Mouse (Mus musculus) kidney, embryonic 15.5 days (tissue): ENCODE measurements around the gene Eif2d. TPM values are rescaled to one million over a fixed set of nuclear protein-coding genes. Genes with fewer than 3 reads are reported as not detected.

ENCODE experiments used
- ATAC-seq: fragments of 200-750 bp; cut with Nextera tagmentation; replicated peaks from 2 replicates; pipeline ENCODE4 v1.8.0; 2017; ENCODE audit warnings: moderate TSS enrichment; ENCODE audit not compliant: low FRiP score
- H3K27ac ChIP-seq: fragments of 300-500 bp; sonication (generic); 2 replicates; pipeline ENCODE4 v1.5.1; 2015; ENCODE audit warnings: mild to moderate bottlenecking, inconsistent platforms
- H3K27me3 ChIP-seq: fragments of 300-500 bp; sonication (generic); 2 replicates; pipeline ENCODE4 v1.6.1; 2015; ENCODE audit warnings: inconsistent platforms
- H3K36me3 ChIP-seq: fragments of 300-500 bp; sonication (generic); 2 replicates; pipeline ENCODE4 v1.6.1; 2015; ENCODE audit warnings: inconsistent platforms
- H3K4me1 ChIP-seq: fragments of 300-500 bp; sonication (generic); 2 replicates; pipeline ENCODE4 v1.6.1; 2015; ENCODE audit warnings: inconsistent platforms
- H3K4me2 ChIP-seq: fragments of 300-500 bp; sonication (generic); 2 replicates; pipeline ENCODE4 v1.6.1; 2015; ENCODE audit warnings: moderate library complexity, mild to moderate bottlenecking, inconsistent platforms
- H3K4me3 ChIP-seq: fragments of 300-500 bp; sonication (generic); replicated peaks from 2 replicates; pipeline ENCODE4 v1.5.1; 2015; ENCODE audit warnings: mild to moderate bottlenecking, inconsistent platforms
- H3K9ac ChIP-seq: fragments of 300-500 bp; sonication (generic); 2 replicates; pipeline ENCODE4 v1.6.1; 2015; ENCODE audit warnings: mild to moderate bottlenecking, inconsistent platforms
- H3K9me3 ChIP-seq: fragments of 300-500 bp; sonication (generic); replicated peaks from 2 replicates; pipeline ENCODE4 v1.6.1; 2016; ENCODE audit warnings: inconsistent platforms
- WGBS: fragments of 180-500 bp; shearing (Covaris S2); methylation state at CpG from one replicate; pipeline ENCODE4 v1.1.7; 2015; ENCODE audit warnings: mixed read lengths; 5-methylcytosine and 5-hydroxymethylcytosine counted together
- polyA plus RNA-seq: library from polyadenylated mRNA; unstranded; fragments of >200 nt; fragmentation: Nextera tagmentation; extraction: Ambion mirVana; gene quantifications from 2 replicates; pipeline ENCODE4 v1.2.1, GENCODE M21; 2015

The Eif2d gene
- polyA plus RNA-seq, 1 experiment from 2014 or later: 68.2 TPM

DNA sequence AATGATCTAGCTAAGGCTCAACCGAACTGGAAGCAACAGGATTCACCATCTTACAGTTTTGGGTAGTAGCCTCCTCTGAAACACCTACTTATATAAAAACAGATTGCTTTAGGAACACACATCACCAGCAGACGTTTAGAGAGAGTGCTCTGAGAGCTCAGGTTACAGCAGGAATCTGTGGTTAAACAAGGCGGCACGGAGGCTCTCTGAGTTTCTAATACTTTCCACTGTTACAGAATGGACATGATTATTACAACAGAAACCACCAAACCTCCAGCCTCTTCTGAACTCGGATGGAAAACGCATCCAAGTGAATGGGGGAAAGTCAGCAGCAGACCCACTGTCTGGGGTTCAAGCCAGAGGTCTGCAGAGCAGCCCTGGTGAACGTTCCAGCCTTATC, 83.1 kb downstream of the Eif2d start:
- Histone ChIP-seq H3K4me1 (peaks cover 22% of the 10 kb centered on the region), H3K9me3 (no peaks in the 10 kb centered on the region), H3K36me3 (no peaks in the 10 kb centered on the region), H3K9ac (no peak overlapping the region), H3K27me3 (peaks cover 18% of the 10 kb centered on the region), H3K4me3 (no peak overlapping the region), H3K27ac (no peak overlapping the region), H3K4me2 (no peak overlapping the region)
- ATAC-seq: no peak
- 53% methylated on average over 7 of the region's 7 CpGs for WGBS

Other genes starting within 250 kb of the Eif2d start
- not detected in 2 replicates for gene Il20, start 241.7 kb upstream of the Eif2d start, polyA plus RNA-seq
- 0.18 TPM in 1 of 2 replicates, not detected in the other for gene Il19, start 213.1 kb upstream of the Eif2d start, polyA plus RNA-seq
- not detected in 2 replicates for gene Il10, start 133.3 kb upstream of the Eif2d start, polyA plus RNA-seq
- 44.7 and 49.3 TPM in 2 replicates for gene Mapkapk2, start 55.4 kb upstream of the Eif2d start, polyA plus RNA-seq
- gene Dyrk3, start 14.8 kb upstream of the Eif2d start, polyA plus RNA-seq: 5.2 and 6.8 TPM in 2 replicates
- gene Rassf5, start 92.1 kb downstream of the Eif2d start, polyA plus RNA-seq: 2.8 and 2.9 TPM in 2 replicates
- gene Ikbke, start 126.4 kb downstream of the Eif2d start, polyA plus RNA-seq: 3.2 and 4.0 TPM in 2 replicates